Comparison of ENCODE assay signal across 8 mouse cellular contexts in the genomic region with DNA sequence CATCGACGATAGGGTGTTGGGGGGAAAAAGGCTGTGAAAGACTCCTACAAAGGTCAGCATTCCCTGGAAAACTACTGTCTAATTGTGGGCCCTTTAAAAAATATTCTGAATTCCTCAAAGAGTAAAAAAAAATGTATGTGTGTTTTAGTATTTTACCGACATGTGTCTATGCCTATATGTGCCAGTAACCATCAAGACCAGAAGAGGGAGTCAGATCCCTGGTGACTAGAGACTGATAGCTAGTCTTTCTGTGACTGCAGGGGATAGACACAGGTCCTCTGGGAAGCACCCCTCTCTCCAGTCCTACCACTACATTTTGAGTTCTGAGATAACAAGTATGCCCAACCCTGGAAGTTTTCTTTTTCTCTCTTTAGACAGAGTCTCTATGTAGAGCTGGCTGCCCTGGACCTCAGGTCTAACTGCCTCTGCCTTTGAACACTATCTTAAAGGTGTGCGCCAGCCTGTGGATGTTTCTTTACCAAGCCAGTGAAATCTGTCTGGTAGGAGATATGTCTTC. TPM values are rescaled to one million over a fixed set of nuclear protein-coding genes. Genes with fewer than 3 reads are reported as not detected.
DNase-seq lines count a peak whose midpoint lies in the region; ATAC-seq and TF ChIP-seq lines count a peak whose summit lies in the region.

No protein-coding gene starts in this region.

- 33% methylated on average over 4 of the region's 4 CpGs for WGBS in neural tube, embryonic 11.5 days
- WGBS in hindbrain, embryonic 16.5 days: 37% methylated on average over 4 of the region's 4 CpGs

- H3K4me2 ChIP-seq in neural tube, embryonic 11.5 days (ENCODE audit: low read depth): peak overlapping the region; percentile 56
- peak overlapping the region; percentile 57 for H3K4me2 ChIP-seq in hindbrain, embryonic 16.5 days (ENCODE audit: low read length)
- peak overlapping the region; percentile 90 for H3K4me2 ChIP-seq in myocyte (ENCODE audit: low read depth)

- TF ChIP-seq POLR2A in myocyte (IDR thresholded peaks at IDR 0.05; ENCODE audit: insufficient read length, low read depth): no peak

- no peak for ATAC-seq in CD4-positive, CD25-positive, alpha-beta regulatory T cell, adult 4 months
- ATAC-seq in neural tube, embryonic 11.5 days (ENCODE audit: insufficient read depth, low FRiP score, low TSS enrichment): no peak
- no peak for ATAC-seq in hindbrain, embryonic 16.5 days

- peaks cover 19% of the 10 kb centered on the region for H3K79me2 ChIP-seq in myocyte (ENCODE audit: control insufficient read depth, insufficient read depth)

- peak; percentile 51 for DNase-seq in CD4-positive, CD25-positive, alpha-beta regulatory T cell, adult 2 months (ENCODE audit: low read depth, low spot score)
- DNase-seq in neural tube, embryonic 11.5 days (ENCODE audit: low spot score): no peak
- no peak for DNase-seq in neural tube, embryonic 10.5 days (ENCODE audit: extremely low spot score, low spot score)
- DNase-seq in left cerebral cortex, adult 18-20 months (ENCODE audit: low spot score in 2 of 2): no peak
- DNase-seq in gastrocnemius, postnatal 10 days: no peak

- H3K4me3 ChIP-seq in neural tube, embryonic 11.5 days (ENCODE audit: low read depth, low read length): peak overlapping the region; percentile 47
- H3K4me3 ChIP-seq in hindbrain, embryonic 16.5 days (ENCODE audit: low read length): peak overlapping the region; percentile 71
- peak overlapping the region; percentile 59 for H3K4me3 ChIP-seq in myocyte

- no peak overlapping the region for H3K27ac ChIP-seq in neural tube, embryonic 11.5 days (ENCODE audit: low read depth, low read length)
- no peak overlapping the region for H3K27ac ChIP-seq in hindbrain, embryonic 16.5 days (ENCODE audit: low read depth, low read length)

- H3ac ChIP-seq in myocyte (ENCODE audit: control insufficient read depth, insufficient read length): peak overlapping the region; percentile 52

- H3K9me3 ChIP-seq in neural tube, embryonic 11.5 days (ENCODE audit: control insufficient read depth, low read length): no peaks in the 10 kb centered on the region
- H3K9me3 ChIP-seq in hindbrain, embryonic 16.5 days (ENCODE audit: control insufficient read depth, low read length): no peaks in the 10 kb centered on the region

- H3K36me3 ChIP-seq in neural tube, embryonic 11.5 days (ENCODE audit: control insufficient read depth, insufficient read depth, low read length): no peaks in the 10 kb centered on the region
- H3K36me3 ChIP-seq in hindbrain, embryonic 16.5 days (ENCODE audit: control insufficient read depth, insufficient read depth, low read length): no peaks in the 10 kb centered on the region
- peaks cover 5% of the 10 kb centered on the region for H3K36me3 ChIP-seq in myocyte (ENCODE audit: control insufficient read depth, insufficient read depth)

- H3K9ac ChIP-seq in neural tube, embryonic 11.5 days (ENCODE audit: low read length): peak overlapping the region; percentile 57
- peak overlapping the region; percentile 70 for H3K9ac ChIP-seq in hindbrain, embryonic 16.5 days (ENCODE audit: low read depth, low read length)

- no peaks in the 10 kb centered on the region for H3K27me3 ChIP-seq in neural tube, embryonic 11.5 days (ENCODE audit: control insufficient read depth, insufficient read depth, low read length)
- H3K27me3 ChIP-seq in hindbrain, embryonic 16.5 days (replicated peaks; ENCODE audit: control insufficient read depth, insufficient read depth, low read length): no peaks in the 10 kb centered on the region
- no peaks in the 10 kb centered on the region for H3K27me3 ChIP-seq in myocyte (ENCODE audit: control insufficient read depth, insufficient read depth, insufficient read length)

- peaks cover 12% of the 10 kb centered on the region for H3K4me1 ChIP-seq in neural tube, embryonic 11.5 days (ENCODE audit: control insufficient read depth, insufficient read depth, low read length)
- H3K4me1 ChIP-seq in hindbrain, embryonic 16.5 days (ENCODE audit: control insufficient read depth, insufficient read depth, low read depth, low read length): peaks cover 19% of the 10 kb centered on the region

TF ChIP-seq in myocyte, 11 proteins besides CTCF, POLR2A, EP300 and RAD21:
- no peak for TF ChIP-seq USF1 (IDR thresholded peaks at IDR 0.05; ENCODE audit: low read depth)
- TF ChIP-seq POLR2AphosphoS2 (IDR thresholded peaks at IDR 0.05; ENCODE audit: insufficient read length, low read depth): no peak
- TF ChIP-seq TCF3 (IDR thresholded peaks at IDR 0.05; ENCODE audit: insufficient read length, low read depth): no peak
- TF ChIP-seq TCF12 (IDR thresholded peaks at IDR 0.05; ENCODE audit: insufficient read depth, poor library complexity, severe bottlenecking): no peak
- TF ChIP-seq MYOG (IDR thresholded peaks at IDR 0.05; ENCODE audit: control insufficient read depth in 1 of 3, insufficient read depth in 1 of 3, insufficient read length in 2 of 3, low read depth in 2 of 3): no peak
- no peak for TF ChIP-seq REST (IDR thresholded peaks at IDR 0.05; ENCODE audit: insufficient read depth, insufficient read length)
- no peak for TF ChIP-seq MAX (IDR thresholded peaks at IDR 0.05; ENCODE audit: low read depth)
- no peak for TF ChIP-seq CEBPB (IDR thresholded peaks at IDR 0.05; ENCODE audit: insufficient read depth, poor library complexity, severe bottlenecking)
- TF ChIP-seq SRF (IDR thresholded peaks at IDR 0.05; ENCODE audit: control insufficient read depth, insufficient read length, low read depth): no peak

RNA-seq across cellular contexts. Expression of gene Nop10, which starts 1.1 kb away (rescaled TPM):
- 100 to 1,000 TPM; 153 to 229 TPM for polyA plus RNA-seq in CD4-positive, CD25-positive, alpha-beta regulatory T cell, adult 4 months (2017; shearing (Covaris generic))
- 167 and 171 TPM in 2 replicates for polyA plus RNA-seq in neural tube, embryonic 11.5 days (2014; fragmentation: Nextera tagmentation; extraction: Ambion mirVana)
- polyA plus RNA-seq in hindbrain, embryonic 16.5 days (2015; fragmentation: Nextera tagmentation; extraction: Ambion mirVana): 165 and 189 TPM in 2 replicates
- 129 TPM for polyA plus RNA-seq in myocyte (2012; fragmentation: generic; extraction: Trizol)
- total RNA-seq in left cerebral cortex, adult 18-20 months (2021): 10 to 100 TPM; 48.6 to 56.9 TPM
- total RNA-seq in gastrocnemius, postnatal 10 days (2021): 10 to 100 TPM; 56.0 to 60.4 TPM

RNA-seq across cellular contexts. Expression of gene Slc12a6, which starts 2.8 kb away (rescaled TPM):
- polyA plus RNA-seq in CD4-positive, CD25-positive, alpha-beta regulatory T cell, adult 4 months (2017; shearing (Covaris generic)): 10 to 100 TPM; 51.7 to 61.2 TPM
- polyA plus RNA-seq in neural tube, embryonic 11.5 days (2014; fragmentation: Nextera tagmentation; extraction: Ambion mirVana): 15.3 and 15.4 TPM in 2 replicates
- 14.7 and 17.5 TPM in 2 replicates for polyA plus RNA-seq in hindbrain, embryonic 16.5 days (2015; fragmentation: Nextera tagmentation; extraction: Ambion mirVana)
- 7.0 TPM for polyA plus RNA-seq in myocyte (2012; fragmentation: generic; extraction: Trizol)
- 100 to 1,000 TPM; 115 to 123 TPM for total RNA-seq in left cerebral cortex, adult 18-20 months (2021)
- total RNA-seq in gastrocnemius, postnatal 10 days (2021): 10 to 100 TPM; 27.0 to 33.3 TPM

RNA-seq across cellular contexts. Expression of gene Gm21985, which starts 3.3 kb away (rescaled TPM):
- polyA plus RNA-seq in CD4-positive, CD25-positive, alpha-beta regulatory T cell, adult 4 months (2017; shearing (Covaris generic)): not detected
- polyA plus RNA-seq in neural tube, embryonic 11.5 days (2014; fragmentation: Nextera tagmentation; extraction: Ambion mirVana): not detected in 2 replicates
- not detected in 2 replicates for polyA plus RNA-seq in hindbrain, embryonic 16.5 days (2015; fragmentation: Nextera tagmentation; extraction: Ambion mirVana)
- not detected for polyA plus RNA-seq in myocyte (2012; fragmentation: generic; extraction: Trizol)
- total RNA-seq in left cerebral cortex, adult 18-20 months (2021): 1 to 10 TPM; 2.8 to 3.5 TPM
- total RNA-seq in gastrocnemius, postnatal 10 days (2021): under 1 TPM in 1 of 2 experiments, not detected in 1; 0.18 TPM

RNA-seq across cellular contexts. Expression of gene Nutm1, which starts 3.7 kb away (rescaled TPM):
- polyA plus RNA-seq in CD4-positive, CD25-positive, alpha-beta regulatory T cell, adult 4 months (2017; shearing (Covaris generic)): not detected
- polyA plus RNA-seq in neural tube, embryonic 11.5 days (2014; fragmentation: Nextera tagmentation; extraction: Ambion mirVana): not detected in 2 replicates
- 0.04 TPM in 1 of 2 replicates, not detected in the other for polyA plus RNA-seq in hindbrain, embryonic 16.5 days (2015; fragmentation: Nextera tagmentation; extraction: Ambion mirVana)
- polyA plus RNA-seq in myocyte (2012; fragmentation: generic; extraction: Trizol): not detected
- total RNA-seq in left cerebral cortex, adult 18-20 months (2021): not detected
- not detected for total RNA-seq in gastrocnemius, postnatal 10 days (2021)

RNA-seq across cellular contexts. Expression of gene Lpcat4, which starts 23.6 kb away (rescaled TPM):
- 10 to 100 TPM; 23.6 to 39.7 TPM for polyA plus RNA-seq in CD4-positive, CD25-positive, alpha-beta regulatory T cell, adult 4 months (2017; shearing (Covaris generic))
- 9.7 and 12.8 TPM in 2 replicates for polyA plus RNA-seq in neural tube, embryonic 11.5 days (2014; fragmentation: Nextera tagmentation; extraction: Ambion mirVana)
- 28.5 and 32.4 TPM in 2 replicates for polyA plus RNA-seq in hindbrain, embryonic 16.5 days (2015; fragmentation: Nextera tagmentation; extraction: Ambion mirVana)
- 32.8 TPM for polyA plus RNA-seq in myocyte (2012; fragmentation: generic; extraction: Trizol)
- total RNA-seq in left cerebral cortex, adult 18-20 months (2021): 100 to 1,000 TPM; 141 to 158 TPM
- total RNA-seq in gastrocnemius, postnatal 10 days (2021): 1 to 10 TPM; 3.0 to 5.3 TPM
